Mouse (Mus musculus): ENCODE measurements around the gene Clmp. TPM values are rescaled to one million over a fixed set of nuclear protein-coding genes. Genes with fewer than 3 reads are reported as not detected.
A peak's percentile ranks its signal among the peaks of the same experiment; 100 is the strongest.

Clmp gene
- 1 to 10 TPM; 4.8 to 5.3 TPM for total RNA-seq (2021)
- long read RNA-seq, experiment 1, full-length matches to known transcripts, result 2 of 2 reads
- long read RNA-seq, experiment 1, partial matches to known transcripts, result 0 of 2 reads
- long read RNA-seq, experiment 1, other reads (novel, unspliced or antisense), result 0 of 2 reads
- long read RNA-seq, experiment 2, result 0 reads

GRCm38 (mm10) chr9:40685801-40686420, at the start of gene Clmp:
Gene Clmp, plus strand, starts transcription at chr9:40685962.
- DNase-seq, result peak; percentile 33 to 39

- peak; percentile 65 to 85 for DNase-seq
Measured at GRCm38 (mm10) chr9:40636054-40636453, 49.7 kb upstream of the Clmp start.

- no peak for DNase-seq
Measured at GRCm38 (mm10) chr9:40637705-40638393, 47.9 kb upstream of the Clmp start.

GRCm38 (mm10) chr9:40638394-40639049, 47.2 kb upstream of the Clmp start:
- peak; percentile 53 to 66 for DNase-seq

- DNase-seq, result peak; percentile 50 to 74
Measured at GRCm38 (mm10) chr9:40639536-40640187, 46.1 kb upstream of the Clmp start.

- no peak for DNase-seq
Measured at GRCm38 (mm10) chr9:40641318-40641717, 44.4 kb upstream of the Clmp start.

GRCm38 (mm10) chr9:40642470-40643220, 43.1 kb upstream of the Clmp start:
- DNase-seq, result no peak

- DNase-seq, result no peak
Measured at GRCm38 (mm10) chr9:40649444-40649843, 36.3 kb upstream of the Clmp start.

GRCm38 (mm10) chr9:40649983-40650382, 35.8 kb upstream of the Clmp start:
- DNase-seq, result no peak

GRCm38 (mm10) chr9:40651239-40651859, 34.4 kb upstream of the Clmp start:
- DNase-seq, result peak; percentile 53 to 80

- DNase-seq, result no peak
Measured at GRCm38 (mm10) chr9:40652757-40653156, 33.0 kb upstream of the Clmp start.

- no peak for DNase-seq
Measured at GRCm38 (mm10) chr9:40666190-40666803, 19.5 kb upstream of the Clmp start.

- no peak for DNase-seq
Measured at GRCm38 (mm10) chr9:40670313-40670712, 15.4 kb upstream of the Clmp start, which contains the start of gene Gm21915. Gene Gm21915, plus strand, starts transcription at chr9:40670613.

GRCm38 (mm10) chr9:40671323-40671930, 14.3 kb upstream of the Clmp start:
- peak in 1 of 2 experiments; percentile 27 for DNase-seq

- peak; percentile 38 to 44 for DNase-seq
Measured at GRCm38 (mm10) chr9:40675203-40675958, 10.4 kb upstream of the Clmp start.

- no peak for DNase-seq
Measured at GRCm38 (mm10) chr9:40678653-40679052, 7.1 kb upstream of the Clmp start.

GRCm38 (mm10) chr9:40686421-40686899, 698 bp downstream of the Clmp start:
- DNase-seq, result peak; percentile 48 to 66

- no peak for DNase-seq
Measured at GRCm38 (mm10) chr9:40687053-40687452, 1.3 kb downstream of the Clmp start.

GRCm38 (mm10) chr9:40687553-40687952, 1.8 kb downstream of the Clmp start:
- DNase-seq, result no peak
